Mouse (Mus musculus) Patski (cell line): ENCODE results near the gene Zdhhc6. TPM values are rescaled to one million over a fixed set of nuclear protein-coding genes. Genes with fewer than 3 reads are reported as not detected.
A peak's percentile ranks its signal among the peaks of the same experiment; 100 is the strongest.

Source experiments
- ATAC-seq: fragments of 100-300 bp; one replicate; pipeline ENCODE4 v1.8.0; 2021
- CTCF ChIA-PET: fragments of 350-600 bp; sonication (Branson Sonifier 250); formaldehyde crosslinking; loops from one replicate; lab custom pipeline; 2022; ENCODE audit warnings: inconsistent platforms; lab: Charles Lee
- POLR2A ChIA-PET: fragments of 350-600 bp; sonication (Branson Sonifier 250); formaldehyde crosslinking; loops from one replicate; lab custom pipeline; 2022; ENCODE audit warnings: antibody characterized with exemption, inconsistent platforms; lab: Charles Lee
- DNase-seq: peaks from one replicate; pipeline ENCODE4 v3.0.0-alpha.2; 2011; ENCODE audit warnings: low read depth, low spot score
- H3K27me3 ChIP-seq: fragments of 371-371 bp; one replicate; pipeline ENCODE4 v1.5.1; 2021
- CTCF ChIP-seq: fragments of 100-300 bp; IDR thresholded peaks from one replicate; pipeline ENCODE4 v1.5.1; 2021
- in situ Hi-C: fragments of 300-500 bp; cut with MboI; formaldehyde crosslinking; loops from 3 replicates; pipeline ENCODE4 v1.11.1; 2018; ENCODE audit warnings: low pct_unique_long_range_greater_than_20kb, mixed read lengths
- polyA plus RNA-seq: library from polyadenylated mRNA; unstranded; gene quantifications from one replicate; pipeline ENCODE4 v1.2.3, GENCODE M21; 2021

Zdhhc6 gene
- 85.5 TPM for polyA plus RNA-seq

DNA sequence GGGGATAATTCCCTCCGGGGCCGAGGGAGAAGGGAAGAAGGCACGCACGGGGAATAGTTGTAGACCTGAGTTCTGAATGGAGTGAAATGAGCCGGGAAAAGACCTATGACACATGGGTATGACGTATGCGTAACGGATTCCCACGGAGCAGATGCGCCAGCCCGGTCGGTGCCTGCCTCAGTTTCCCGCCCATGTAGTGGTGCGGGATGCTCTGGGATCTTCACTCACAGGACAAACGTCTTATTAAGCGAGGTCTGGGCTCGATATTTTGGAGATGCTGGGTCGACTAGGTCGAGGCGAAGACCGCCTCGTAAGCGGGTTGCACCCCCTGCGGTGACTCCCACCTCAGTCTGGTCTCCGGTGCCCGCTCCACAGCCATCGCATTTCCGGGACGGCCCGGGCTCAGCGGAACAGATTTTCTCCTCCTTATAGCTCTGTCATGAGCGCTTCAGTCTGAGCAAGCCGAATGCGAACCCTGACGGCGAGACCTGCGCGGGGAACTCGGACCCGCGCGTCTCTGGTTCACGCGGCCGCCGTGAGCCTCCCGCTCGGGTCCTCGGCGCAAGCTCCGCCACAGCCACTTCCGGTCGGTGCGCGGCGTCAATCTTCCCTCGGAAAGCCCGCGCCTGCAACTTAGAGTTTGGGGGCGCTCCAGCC lies at the start of gene Zdhhc6:
TSS of gene Zdhhc6 (minus strand) at position 581 of the 657 bp plus-strand sequence.
- ATAC-seq: peak; percentile 70
- DNase-seq: no peak
- ChIA-PET POLR2A (interaction anchor here (0.6 to 1.4 kb wide), 3 partner anchors 12 to 855 kb away, joined by 3 read pairs; no protein-coding TSS in a partner anchor), CTCF (interaction anchor here (0.9 to 1.4 kb wide), 3 partner anchors 9 to 13 kb away, joined by 3 to 4 read pairs (median 3); no protein-coding TSS in a partner anchor)
- no peaks in the 10 kb centered on the region for H3K27me3 ChIP-seq
- TF ChIP-seq CTCF: no peak
- in situ Hi-C loops: loop anchor here (10.0 to 25.0 kb wide), 2 partner anchors 221 to 1278 kb away; partner anchors contain the start of gene Adra2a

DNA sequence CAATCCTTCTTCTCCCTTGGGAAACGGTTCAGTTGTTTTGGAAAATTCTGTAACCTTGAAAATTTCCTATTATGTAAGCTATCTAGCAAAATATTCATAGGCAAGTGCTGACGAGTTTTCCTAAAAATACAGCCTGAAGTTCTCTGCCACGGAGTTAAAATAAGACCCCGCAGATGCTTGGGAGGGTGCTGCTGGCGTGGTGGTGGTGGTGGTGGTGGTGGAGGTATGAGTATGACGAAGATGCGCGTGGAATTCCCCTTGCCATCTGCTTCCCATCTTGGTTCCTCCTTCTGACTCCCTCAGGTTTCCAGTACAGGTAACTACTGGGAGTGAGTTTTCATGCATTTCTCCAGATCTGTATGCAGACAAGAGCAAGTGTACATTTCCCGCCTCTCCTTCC lies 46.8 kb upstream of the Zdhhc6 start:
- TF ChIP-seq CTCF: no peak
- no peaks in the 10 kb centered on the region for H3K27me3 ChIP-seq
- POLR2A ChIA-PET: interaction anchor here (0.6 kb wide), 1 partner anchor 194 kb away, joined by 5 read pairs; no protein-coding TSS in a partner anchor
- in situ Hi-C loops: no loop called here
- ATAC-seq (no peak), DNase-seq (no peak)
- CTCF ChIA-PET: interaction anchor here (1.6 kb wide), 1 partner anchor 29 kb away, joined by 3 read pairs; no protein-coding TSS in a partner anchor

DNA sequence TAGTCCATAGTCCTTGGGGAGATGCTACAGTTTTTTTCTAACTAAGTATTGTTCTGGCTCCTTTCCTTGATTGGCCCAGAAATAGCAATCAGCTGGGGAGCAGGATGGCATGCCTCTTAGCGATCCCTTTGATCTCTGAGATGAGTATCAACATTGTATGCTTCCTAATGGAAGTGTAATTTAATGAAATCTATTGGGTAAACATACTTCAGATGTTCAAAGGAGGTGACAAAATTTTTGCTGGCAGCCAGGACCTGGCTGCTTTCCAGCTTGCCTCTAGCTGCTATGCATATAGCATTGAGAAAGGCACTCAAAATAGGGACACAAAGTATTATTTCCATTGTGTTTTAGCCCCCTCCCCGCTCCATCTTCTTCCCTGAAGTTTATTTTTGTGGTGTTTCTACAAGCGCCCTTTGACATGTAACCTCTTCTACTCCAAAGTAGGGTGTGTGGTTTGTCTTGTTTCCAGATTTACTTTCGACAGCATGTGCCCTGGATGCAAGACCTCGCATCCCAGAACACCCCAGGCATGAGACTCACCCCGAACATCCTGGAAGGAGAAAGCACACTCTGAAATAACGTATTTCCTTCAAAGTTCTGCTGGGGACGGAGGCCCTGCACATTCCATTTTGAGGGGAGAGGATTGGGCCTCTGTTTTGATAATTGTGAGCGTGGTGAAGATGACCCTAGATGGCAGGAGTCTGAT lies 35.0 kb upstream of the Zdhhc6 start:
- TF ChIP-seq CTCF: no peak
- ATAC-seq: no peak
- no peak for DNase-seq
- CTCF ChIA-PET: interaction anchor here (0.7 to 2.0 kb wide), 6 partner anchors 9 to 850 kb away, joined by 3 to 5 read pairs (median 4); no protein-coding TSS in a partner anchor
- POLR2A ChIA-PET: interaction anchor here (1.0 kb wide), 1 partner anchor 12 kb away, joined by 5 read pairs; no protein-coding TSS in a partner anchor
- in situ Hi-C loops: no loop called here
- no peaks in the 10 kb centered on the region for H3K27me3 ChIP-seq

DNA sequence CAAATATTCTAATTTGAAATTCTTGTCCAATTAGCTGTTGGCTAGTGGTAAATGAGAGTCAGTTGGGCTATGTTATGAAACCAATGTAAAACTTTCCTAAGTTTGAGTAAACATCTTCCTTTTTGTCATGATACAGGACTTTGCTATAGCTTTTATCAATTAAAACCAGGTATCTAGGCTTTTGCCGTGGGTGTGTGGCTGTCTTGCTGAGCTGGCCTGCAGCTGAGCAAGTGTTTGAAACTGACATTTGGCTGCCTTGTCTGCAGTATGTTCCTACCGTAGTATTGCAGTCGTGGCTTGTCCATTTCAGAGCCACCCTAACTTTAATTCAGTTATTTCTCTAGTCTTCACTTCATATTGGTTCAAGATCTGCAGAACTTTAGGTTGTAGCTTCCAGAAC lies 32.4 kb upstream of the Zdhhc6 start:
- no peak for ATAC-seq
- H3K27me3 ChIP-seq: no peaks in the 10 kb centered on the region
- ChIA-PET POLR2A (interaction anchor here (0.5 kb wide), 1 partner anchor 830 kb away, joined by 4 read pairs; no protein-coding TSS in a partner anchor), CTCF (interaction anchor here (0.9 to 1.8 kb wide), 5 partner anchors 9 to 852 kb away, joined by 3 to 6 read pairs (median 4); no protein-coding TSS in a partner anchor)
- DNase-seq: no peak
- in situ Hi-C loops: no loop called here
- TF ChIP-seq CTCF: no peak

DNA sequence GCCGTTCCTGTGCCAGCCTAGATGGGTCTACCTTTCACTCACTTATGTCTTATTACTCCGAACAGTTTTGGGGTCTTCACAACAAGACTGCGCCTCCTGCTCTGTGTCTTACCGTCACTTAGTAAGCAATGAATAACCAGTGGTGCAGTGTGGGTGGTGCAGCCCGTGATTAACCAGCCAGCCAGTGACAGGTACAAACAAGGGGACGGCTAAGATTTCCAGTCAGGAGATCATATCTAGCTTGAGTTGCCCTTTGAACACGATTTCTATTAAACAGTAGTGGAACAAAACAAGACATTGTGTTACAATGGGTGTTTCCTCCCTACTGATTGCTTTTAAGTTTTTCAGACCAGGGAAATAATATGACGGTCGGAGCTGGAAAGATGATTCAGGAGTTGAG lies 27.4 kb upstream of the Zdhhc6 start:
- CTCF ChIA-PET: interaction anchor here (0.9 kb wide), 2 partner anchors 12 to 859 kb away, joined by 3 read pairs; no protein-coding TSS in a partner anchor
- DNase-seq (no peak), ATAC-seq (no peak)
- TF ChIP-seq CTCF: no peak
- in situ Hi-C loops: no loop called here
- no peaks in the 10 kb centered on the region for H3K27me3 ChIP-seq
- POLR2A ChIA-PET: no interaction called here

DNA sequence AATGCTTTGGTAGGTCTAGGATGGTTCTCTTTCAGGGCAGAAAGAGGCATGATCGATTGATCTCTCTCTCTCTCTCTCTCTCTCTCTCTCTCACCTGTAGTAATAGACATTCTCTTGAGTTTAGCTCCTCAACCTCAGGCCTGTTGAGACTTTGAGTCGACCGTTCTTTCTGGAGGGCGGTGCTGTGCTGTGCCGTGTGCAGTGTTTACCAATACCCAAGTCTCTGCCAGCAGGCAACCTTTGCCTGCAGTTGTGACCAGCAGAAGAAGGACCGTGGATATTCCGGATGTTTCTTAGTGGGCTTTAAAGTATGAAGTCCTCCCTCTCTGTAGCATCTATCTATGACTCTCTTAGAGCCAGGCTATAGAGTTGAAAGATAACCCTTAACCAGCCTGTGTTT lies 26.6 kb upstream of the Zdhhc6 start:
- ChIA-PET POLR2A (no interaction called here), CTCF (interaction anchor here (0.9 to 1.2 kb wide), 3 partner anchors 10 to 13 kb away, joined by 3 to 7 read pairs (median 5); no protein-coding TSS in a partner anchor)
- in situ Hi-C loops: no loop called here
- no peak for ATAC-seq
- no peaks in the 10 kb centered on the region for H3K27me3 ChIP-seq
- TF ChIP-seq CTCF: no peak
- no peak for DNase-seq

DNA sequence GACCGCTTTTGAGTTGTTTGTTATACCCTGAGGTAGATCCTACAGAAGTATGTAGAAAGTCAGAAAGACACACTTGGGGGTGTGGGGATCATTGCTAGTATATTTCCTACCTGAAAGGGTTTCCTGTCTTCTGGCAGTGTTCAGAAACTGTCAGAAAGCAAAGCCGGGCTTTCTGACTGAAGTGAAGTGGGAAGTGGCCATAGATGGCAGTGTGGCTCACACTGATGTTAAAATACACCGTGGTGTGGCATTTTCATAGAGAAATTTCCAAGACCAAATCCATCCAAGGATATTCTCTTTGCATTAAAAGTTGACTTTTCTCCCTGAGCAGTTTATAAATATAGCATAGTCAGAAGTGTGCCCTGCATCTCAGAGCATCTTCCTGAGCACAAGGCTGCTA lies 25.5 kb upstream of the Zdhhc6 start:
- no peak for ATAC-seq
- H3K27me3 ChIP-seq: no peaks in the 10 kb centered on the region
- DNase-seq: no peak
- in situ Hi-C loops: no loop called here
- peak; percentile 33 for TF ChIP-seq CTCF
- ChIA-PET POLR2A (interaction anchor here (0.7 kb wide), 1 partner anchor 411 kb away, joined by 4 read pairs; no protein-coding TSS in a partner anchor), CTCF (interaction anchor here (1.2 kb wide), 2 partner anchors 9 to 11 kb away, joined by 5 to 7 read pairs; no protein-coding TSS in a partner anchor)

DNA sequence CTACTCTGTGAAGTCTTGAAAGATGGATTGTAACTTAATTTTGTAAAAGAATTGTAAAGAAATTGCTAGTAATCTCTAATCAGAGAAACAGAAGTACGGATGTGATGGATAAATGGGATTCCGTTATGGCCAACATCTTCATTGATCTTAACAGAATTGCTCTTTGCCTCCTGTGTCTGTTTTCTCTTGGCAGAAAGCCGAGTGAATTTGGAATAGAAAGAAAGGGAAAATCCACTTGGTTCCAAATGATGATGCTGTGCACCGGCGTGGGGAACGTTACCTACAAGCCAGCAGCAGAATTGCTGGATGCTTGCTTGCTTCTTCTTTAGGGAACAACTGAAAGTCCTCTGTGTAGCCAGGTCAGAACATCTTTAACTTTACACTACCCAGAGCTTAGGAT lies 24.7 kb upstream of the Zdhhc6 start:
- ATAC-seq (no peak), DNase-seq (no peak)
- ChIA-PET CTCF (no interaction called here), POLR2A (no interaction called here)
- in situ Hi-C loops: no loop called here
- no peak for TF ChIP-seq CTCF
- no peaks in the 10 kb centered on the region for H3K27me3 ChIP-seq

DNA sequence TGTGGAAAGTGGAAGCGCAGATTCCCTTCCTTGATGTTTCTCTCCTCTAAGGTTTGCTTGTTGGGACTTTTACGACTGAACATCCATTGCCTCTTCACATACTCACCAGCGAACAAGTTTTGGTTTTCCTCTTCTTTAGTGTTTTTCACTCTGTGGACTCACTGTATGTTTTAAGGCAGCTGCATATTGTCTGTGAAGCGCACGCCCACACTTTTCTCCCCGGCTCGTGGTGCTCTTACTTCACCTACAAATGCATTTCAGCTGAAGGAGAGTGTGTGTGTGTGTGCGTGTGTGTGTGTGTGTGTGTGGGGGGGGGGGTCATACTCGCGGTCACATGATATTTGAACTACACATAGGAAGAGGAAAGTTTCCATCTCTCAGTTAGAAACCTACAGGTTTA lies 21.8 kb upstream of the Zdhhc6 start:
- no peak for TF ChIP-seq CTCF
- no peak for ATAC-seq
- no peaks in the 10 kb centered on the region for H3K27me3 ChIP-seq
- in situ Hi-C loops: loop anchor here (5.0 to 10.0 kb wide), 4 partner anchors 555 to 915 kb away; no protein-coding TSS in a partner anchor
- ChIA-PET POLR2A (no interaction called here), CTCF (interaction anchor here (1.5 to 1.8 kb wide), 2 partner anchors 11 to 864 kb away, joined by 4 to 6 read pairs; no protein-coding TSS in a partner anchor)
- no peak for DNase-seq

DNA sequence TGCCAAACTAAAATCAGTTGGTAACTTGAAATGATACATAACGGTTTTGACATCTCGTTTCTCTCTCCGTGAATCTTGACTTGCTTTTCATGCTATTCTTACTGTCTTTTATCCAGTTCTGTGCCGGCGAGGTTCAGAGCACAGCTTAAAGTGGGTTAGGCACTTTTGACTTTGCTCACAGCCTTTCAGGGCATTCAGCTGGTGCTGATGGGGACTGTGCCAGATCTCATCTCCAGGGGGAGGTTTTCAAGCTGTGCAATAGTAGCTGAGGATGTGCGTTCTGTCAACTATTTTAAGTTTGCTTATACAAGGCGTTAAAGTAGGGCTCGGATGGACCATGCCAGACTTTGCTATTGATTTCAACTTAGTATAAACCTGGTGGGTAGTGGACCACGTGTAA lies 21.2 kb upstream of the Zdhhc6 start:
- no peak for TF ChIP-seq CTCF
- DNase-seq: no peak
- POLR2A ChIA-PET: no interaction called here
- in situ Hi-C loops: loop anchor here (5.0 to 10.0 kb wide), 4 partner anchors 555 to 915 kb away; no protein-coding TSS in a partner anchor
- CTCF ChIA-PET: interaction anchor here (1.5 to 1.8 kb wide), 2 partner anchors 11 to 864 kb away, joined by 4 to 6 read pairs; no protein-coding TSS in a partner anchor
- no peak for ATAC-seq
- no peaks in the 10 kb centered on the region for H3K27me3 ChIP-seq
